In the genomic region with DNA sequence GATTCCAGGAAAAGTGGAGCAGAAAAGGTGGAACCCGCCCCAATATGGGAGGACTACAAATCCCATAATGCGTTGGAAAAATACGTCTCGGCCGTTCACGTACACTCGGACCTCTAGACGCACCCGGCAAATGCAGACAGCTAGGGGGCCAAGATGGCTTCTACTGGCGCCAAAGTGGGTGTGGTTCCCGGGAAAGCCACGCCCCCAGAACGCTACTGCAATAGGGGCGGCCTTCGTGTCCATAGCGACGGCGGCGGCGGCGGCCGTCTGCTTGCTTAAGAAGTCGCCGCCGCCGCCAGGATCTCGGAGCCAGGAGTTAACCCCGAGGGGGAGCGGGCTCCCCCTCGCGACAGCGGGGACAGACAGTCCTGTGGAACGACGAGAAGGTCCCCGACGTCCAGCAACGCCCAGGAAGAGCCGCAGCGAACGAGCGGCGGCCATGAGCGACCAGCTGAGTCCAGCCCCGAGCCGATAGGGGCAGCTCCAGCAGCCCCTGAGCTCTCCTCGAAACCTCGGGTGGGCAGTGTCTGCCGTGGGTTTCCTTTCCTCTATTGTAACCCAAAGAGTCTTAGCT, we compare ENCODE assay signal across 8 mouse cellular contexts. TPM values are rescaled to one million over a fixed set of nuclear protein-coding genes. Genes with fewer than 3 reads are reported as not detected.
DNase-seq lines count a peak whose midpoint lies in the region; ATAC-seq and TF ChIP-seq lines count a peak whose summit lies in the region.

A gene (plus strand): TSS at position 229 of the 574 bp plus-strand sequence.

- peak; percentile 68 for TF ChIP-seq CTCF in heart, adult 2 months (IDR thresholded peaks at IDR 0.05)

- peaks cover 3% of the 10 kb centered on the region; the same call in 1 of the 2 replicates for H3K9me3 ChIP-seq in embryonic facial prominence, embryonic 13.5 days
- H3K9me3 ChIP-seq in limb, embryonic 13.5 days, result no peaks in the 10 kb centered on the region
- no peaks in the 10 kb centered on the region for H3K9me3 ChIP-seq in midbrain, embryonic 16.5 days (replicated peaks; ENCODE audit: control insufficient read depth, low read length, poor library complexity, severe bottlenecking)

- H3K4me2 ChIP-seq in embryonic facial prominence, embryonic 13.5 days, result peak within 1 kb of the TSS; percentile 66
- peak within 1 kb of the TSS; percentile 65 for H3K4me2 ChIP-seq in limb, embryonic 13.5 days (replicated peaks)
- H3K4me2 ChIP-seq in midbrain, embryonic 16.5 days (ENCODE audit: low read length), result peak within 1 kb of the TSS; percentile 63

- TF ChIP-seq EP300 in heart, adult 2 months (IDR thresholded peaks at IDR 0.05; ENCODE audit: insufficient read depth, low read depth, low read length), result peak; percentile 61; the same call in 1 of the 2 replicates

- ATAC-seq in embryonic facial prominence, embryonic 13.5 days (ENCODE audit: insufficient number of reproducible peaks, insufficient read depth, low FRiP score, low TSS enrichment, low read depth), result peak; percentile 94
- peak; percentile 99 for ATAC-seq in limb, embryonic 13.5 days (ENCODE audit: low FRiP score, low read depth)
- peak; percentile 98 for ATAC-seq in midbrain, embryonic 16.5 days

- peak within 1 kb of the TSS; percentile 65 for H3K4me3 ChIP-seq in embryonic facial prominence, embryonic 13.5 days
- peak within 1 kb of the TSS; percentile 89 for H3K4me3 ChIP-seq in heart, adult 2 months
- H3K4me3 ChIP-seq in limb, embryonic 13.5 days, result peak within 1 kb of the TSS; percentile 61
- peak within 1 kb of the TSS; percentile 54 for H3K4me3 ChIP-seq in midbrain, embryonic 16.5 days (ENCODE audit: low read depth, low read length)

- WGBS in embryonic facial prominence, embryonic 13.5 days, result under 1% methylated on average over 48 of the region's 48 CpGs
- whole genome bisulfite sequencing in heart, adult 2 months, result under 1% methylated on average over 48 of the region's 48 CpGs
- under 1% methylated on average over 48 of the region's 48 CpGs for WGBS in limb, embryonic 13.5 days
- under 1% methylated on average over 48 of the region's 48 CpGs for WGBS in midbrain, embryonic 16.5 days

- no peaks in the 10 kb centered on the region for H3K4me1 ChIP-seq in embryonic facial prominence, embryonic 13.5 days
- H3K4me1 ChIP-seq in heart, adult 2 months (ENCODE audit: control insufficient read depth, insufficient read depth, low read length), result no peaks in the 10 kb centered on the region
- H3K4me1 ChIP-seq in limb, embryonic 13.5 days, result peaks cover 3% of the 10 kb centered on the region; the same call in 1 of the 2 replicates
- H3K4me1 ChIP-seq in midbrain, embryonic 16.5 days (ENCODE audit: control insufficient read depth, insufficient read depth, low read length), result no peaks in the 10 kb centered on the region

- 0 out of 2 replicates have a peak, but pooled peaks have one; percentile 26 for TF ChIP-seq POLR2A in heart, adult 2 months (IDR thresholded peaks at IDR 0.05; ENCODE audit: insufficient read depth, low read depth, low read length)

- no peaks in the 10 kb centered on the region for H3K79me2 ChIP-seq in heart, adult 2 months (replicated peaks; ENCODE audit: control insufficient read depth, insufficient read depth, low read length)

- no peaks in the 10 kb centered on the region for H3K27me3 ChIP-seq in embryonic facial prominence, embryonic 13.5 days
- H3K27me3 ChIP-seq in heart, adult 2 months (ENCODE audit: control insufficient read depth, insufficient read depth, low read length), result no peaks in the 10 kb centered on the region; the same call in 1 of the 2 replicates
- H3K27me3 ChIP-seq in limb, embryonic 13.5 days, result no peaks in the 10 kb centered on the region
- no peaks in the 10 kb centered on the region for H3K27me3 ChIP-seq in midbrain, embryonic 16.5 days (ENCODE audit: control insufficient read depth, insufficient read depth, low read depth, low read length)

- peak within 1 kb of the TSS; percentile 78 for H3K9ac ChIP-seq in embryonic facial prominence, embryonic 13.5 days
- peak within 1 kb of the TSS; percentile 65 for H3K9ac ChIP-seq in heart, adult 2 months (ENCODE audit: low read depth, low read length)
- H3K9ac ChIP-seq in limb, embryonic 13.5 days, result peak within 1 kb of the TSS; percentile 72
- H3K9ac ChIP-seq in midbrain, embryonic 16.5 days (ENCODE audit: low read depth, low read length), result peak within 1 kb of the TSS; percentile 72

- H3K36me3 ChIP-seq in embryonic facial prominence, embryonic 13.5 days, result peaks cover 5% of the 10 kb centered on the region; the same call in 1 of the 2 replicates
- H3K36me3 ChIP-seq in heart, adult 2 months (ENCODE audit: control insufficient read depth, insufficient read depth, low read length), result no peaks in the 10 kb centered on the region
- H3K36me3 ChIP-seq in limb, embryonic 13.5 days, result peaks cover 4% of the 10 kb centered on the region; the same call in 1 of the 2 replicates
- H3K36me3 ChIP-seq in midbrain, embryonic 16.5 days (ENCODE audit: control insufficient read depth, insufficient read depth, low read length), result no peaks in the 10 kb centered on the region

- intact Hi-C loops in heart, adult 2 months (cut with DNase I), result loop anchor here (2.0 kb wide), 2 partner anchors 13 to 17 kb away; a partner anchor contains a TSS

- peak; percentile 98 for DNase-seq in 3134 (ENCODE audit: extremely low read depth, insufficient read length, low spot score)
- DNase-seq in adrenal gland, postnatal 36 days, result peak; percentile 98
- peak; percentile 94 to 97 for DNase-seq in heart, adult 2 months
- DNase-seq in kidney, adult 8-10 months, result peak; percentile 98
- DNase-seq in spleen, postnatal 10 days (ENCODE audit: low spot score in 2 of 2), result peak; percentile 94 to 99

- peak within 1 kb of the TSS; percentile 60 for H3K27ac ChIP-seq in embryonic facial prominence, embryonic 13.5 days
- H3K27ac ChIP-seq in heart, adult 2 months, result peak within 1 kb of the TSS; percentile 78
- H3K27ac ChIP-seq in limb, embryonic 13.5 days, result peak within 1 kb of the TSS; percentile 76; the same call in 1 of the 2 replicates
- H3K27ac ChIP-seq in midbrain, embryonic 16.5 days (ENCODE audit: low read length), result peak within 1 kb of the TSS; percentile 87

RNA-seq across cellular contexts. Expression of the gene that starts here (rescaled TPM):
- total RNA-seq in adrenal gland, postnatal 36 days (2021), result under 1 TPM; 0.59 to 0.83 TPM
- polyA plus RNA-seq in embryonic facial prominence, embryonic 13.5 days (2015; fragmentation: Nextera tagmentation; extraction: Ambion mirVana), result 0.90 and 2.3 TPM in 2 replicates
- under 1 TPM; 0.23 to 0.39 TPM for total RNA-seq in heart, adult 2 months (2021)
- polyA plus RNA-seq in heart, adult 2 months (2012; rRNA removed), result 0.20 and 0.23 TPM in 2 replicates
- polyA plus RNA-seq in limb, embryonic 13.5 days (2015; fragmentation: Nextera tagmentation; extraction: Ambion mirVana), result 1.3 and 1.5 TPM in 2 replicates
- 2.9 and 3.0 TPM in 2 replicates for polyA plus RNA-seq in midbrain, embryonic 16.5 days (2015; fragmentation: Nextera tagmentation; extraction: Ambion mirVana)

Comparison
In these comparisons a context has a peak if more than half of its experiments do, and no peak if none do; other contexts are left out.
1. Peak in every context shown above with its lines: DNase-seq, ATAC-seq, H3K4me3 ChIP-seq and H3K27ac ChIP-seq.
2. Peak in DNase-seq in adrenal gland, postnatal 36 days; RNA of the gene not detected or under 1 TPM.
3. Peak in DNase-seq, H3K4me3 ChIP-seq, H3K27ac ChIP-seq and H3K9ac ChIP-seq in heart, adult 2 months; RNA of the gene not detected or under 1 TPM.